Mouse (Mus musculus): ENCODE results near the gene Mrpl14.

- TF ChIP-seq TAL1 (IDR thresholded peaks at IDR 0.05; ENCODE audit: low read length) (no peak), GATA1 (IDR thresholded peaks at IDR 0.05; ENCODE audit: low read length) (no peak)
Observed at GRCm38 (mm10) chr17:45746755-45747154, 60.6 kb downstream of the Mrpl14 start.

Data from erythroblast, embryonic 14.5 days (primary cell).